In the genomic region with DNA sequence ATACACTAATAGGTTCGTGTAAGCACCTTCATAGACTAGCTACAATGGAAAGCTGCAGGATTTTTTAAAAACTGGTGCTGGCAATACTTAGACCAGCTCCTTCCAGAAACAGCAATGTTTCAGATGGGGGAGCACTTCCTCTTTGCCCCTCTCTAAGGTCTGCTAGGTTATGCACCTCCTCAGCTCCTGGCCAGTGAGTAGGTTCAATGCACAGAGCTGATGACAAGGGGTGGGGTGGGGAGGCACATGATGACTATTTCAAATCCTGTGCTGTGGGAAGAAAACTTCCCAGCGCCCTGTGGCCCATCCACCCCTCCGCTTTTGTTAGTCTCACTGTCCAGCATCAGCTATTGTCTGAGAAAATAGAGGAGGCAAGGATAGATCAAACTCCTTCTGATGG, we compare ENCODE assay signal across 17 mouse cellular contexts.
DNase-seq lines count a peak whose midpoint lies in the region; ATAC-seq and TF ChIP-seq lines count a peak whose summit lies in the region.
"Had no signal": no experiment of that assay in that cellular context is flagged by ENCODE, and none has a peak within 500 bp of the region (broad histone marks: within the 10 kb centered on the region; RNA-seq: fewer than 3 reads in every experiment).

No protein-coding gene starts in this region.

- H3K9ac ChIP-seq in embryonic facial prominence, embryonic 12.5 days: no peak overlapping the region
- H3K9ac ChIP-seq in midbrain, postnatal 0 days (replicated peaks; ENCODE audit: low read length, poor library complexity, severe bottlenecking): no peak overlapping the region
- H3K9ac ChIP-seq: forebrain, embryonic 15.5 days; heart, embryonic 13.5 days; hindbrain, embryonic 15.5 days had no signal

- no peaks in the 10 kb centered on the region for H3K9me3 ChIP-seq in embryonic facial prominence, embryonic 12.5 days
- H3K9me3 ChIP-seq in midbrain, postnatal 0 days (ENCODE audit: low read length): no peaks in the 10 kb centered on the region
- H3K9me3 ChIP-seq: forebrain, embryonic 15.5 days; heart, embryonic 13.5 days; hindbrain, embryonic 15.5 days had no signal

- H3K4me3 ChIP-seq in embryonic facial prominence, embryonic 12.5 days: no peak overlapping the region
- H3K4me3 ChIP-seq in midbrain, postnatal 0 days (ENCODE audit: low read depth, low read length): no peak overlapping the region
- H3K4me3 ChIP-seq: forebrain, embryonic 15.5 days; heart, embryonic 13.5 days; hindbrain, embryonic 15.5 days had no signal

- H3K27me3 ChIP-seq in embryonic facial prominence, embryonic 12.5 days: 0 out of 2 replicates have a peak, but pooled peaks cover 3% of the 10 kb centered on the region
- H3K27me3 ChIP-seq in midbrain, postnatal 0 days (ENCODE audit: insufficient read depth, low read length): no peaks in the 10 kb centered on the region
- H3K27me3 ChIP-seq: forebrain, embryonic 15.5 days; hindbrain, embryonic 15.5 days had no signal

- peak; percentile 20 to 24 for DNase-seq in spleen, postnatal 36 days (ENCODE audit: low spot score in 2 of 2)
- DNase-seq in spleen, adult 12 weeks (ENCODE audit: low spot score): no peak
- DNase-seq in B cell, adult 2 months: peak; percentile 30 to 33
- DNase-seq in midbrain, postnatal 0 days (ENCODE audit: low spot score): no peak
- DNase-seq in kidney, postnatal 14 days: no peak
- DNase-seq in adrenal gland, postnatal 4 days (ENCODE audit: low spot score in 2 of 2): no peak
- DNase-seq: adrenal gland, postnatal 10 days; cerebellum, adult 11-12 months; cerebellum, adult 9-11 months; cerebellum, postnatal 36 days; gastrocnemius, postnatal 36 days; heart, adult 11 months; heart, postnatal 36 days had no signal

- no peak overlapping the region for H3K4me2 ChIP-seq in embryonic facial prominence, embryonic 12.5 days (replicated peaks)
- no peak overlapping the region for H3K4me2 ChIP-seq in midbrain, postnatal 0 days (ENCODE audit: low read depth, low read length, poor library complexity, severe bottlenecking)
- H3K4me2 ChIP-seq: forebrain, embryonic 15.5 days; heart, embryonic 13.5 days; hindbrain, embryonic 15.5 days had no signal

- H3K4me1 ChIP-seq in embryonic facial prominence, embryonic 12.5 days: peaks cover 5% of the 10 kb centered on the region; the same call in 1 of the 2 replicates
- 0 out of 2 replicates have a peak, but pooled peaks cover 5% of the 10 kb centered on the region for H3K4me1 ChIP-seq in midbrain, postnatal 0 days (ENCODE audit: insufficient read depth, low read length)
- H3K4me1 ChIP-seq: forebrain, embryonic 15.5 days; hindbrain, embryonic 15.5 days had no signal

- no peak for TF ChIP-seq CTCF in midbrain, postnatal 0 days (IDR thresholded peaks at IDR 0.05)

- 76% methylated on average over 3 of the region's 3 CpGs for WGBS in embryonic facial prominence, embryonic 12.5 days
- WGBS in midbrain, postnatal 0 days: 83% methylated on average over 3 of the region's 3 CpGs

- H3K36me3 ChIP-seq in embryonic facial prominence, embryonic 12.5 days: no peaks in the 10 kb centered on the region
- no peaks in the 10 kb centered on the region for H3K36me3 ChIP-seq in midbrain, postnatal 0 days (ENCODE audit: insufficient read depth, low read length)
- H3K36me3 ChIP-seq: forebrain, embryonic 15.5 days; heart, embryonic 13.5 days; hindbrain, embryonic 15.5 days had no signal

- no peak for ATAC-seq in embryonic facial prominence, embryonic 12.5 days (ENCODE audit: insufficient number of reproducible peaks, insufficient read depth, low FRiP score, low TSS enrichment)
- no peak for ATAC-seq in midbrain, postnatal 0 days (ENCODE audit: low FRiP score)
- ATAC-seq: forebrain, embryonic 15.5 days had no signal

- H3K27ac ChIP-seq in embryonic facial prominence, embryonic 12.5 days: peak overlapping the region; percentile 7; the same call in 1 of the 2 replicates
- no peak overlapping the region for H3K27ac ChIP-seq in midbrain, postnatal 0 days (ENCODE audit: low read depth, low read length)
- H3K27ac ChIP-seq: forebrain, embryonic 15.5 days; heart, embryonic 13.5 days; hindbrain, embryonic 15.5 days had no signal

Comparison
In these comparisons a context has a peak if more than half of its experiments do, and no peak if none do; other contexts are left out.
1. DNase-seq: peak in spleen, postnatal 36 days (2 of 2) and B cell, adult 2 months (2 of 2); none in spleen, adult 12 weeks (single experiment), midbrain, postnatal 0 days (single experiment), kidney, postnatal 14 days (single experiment) and adrenal gland, postnatal 4 days (0 of 2).